Mouse (Mus musculus) right cerebral cortex, postnatal 25 days (tissue): ENCODE measurements at regions not wholly inside any gene's neighbourhood (a gene's known extent, or its start where the extent isn't known, plus 50 kb on each side); places are given as distances from the start of the nearest gene placed in this dataset.
"Not testable (repeated sequence)": the region's sequence is repeated elsewhere in the genome, so short reads cannot be mapped to it uniquely, and the experiment has no call there.

ENCODE experiments used
- DNase-seq: peaks from one replicate; pipeline ENCODE4 v3.0.0; 2022

GRCm38 (mm10) chr14:14478159-14478558 is 77.1 kb downstream of the Olfr721-ps1 start:
- DNase-seq = not testable (repeated sequence)

GRCm38 (mm10) chr14:14481840-14482239 is 80.7 kb downstream of the Olfr721-ps1 start:
- no peak for DNase-seq

GRCm38 (mm10) chr14:14486356-14486755 is 85.3 kb downstream of the Olfr721-ps1 start:
- DNase-seq = no peak

DNA sequence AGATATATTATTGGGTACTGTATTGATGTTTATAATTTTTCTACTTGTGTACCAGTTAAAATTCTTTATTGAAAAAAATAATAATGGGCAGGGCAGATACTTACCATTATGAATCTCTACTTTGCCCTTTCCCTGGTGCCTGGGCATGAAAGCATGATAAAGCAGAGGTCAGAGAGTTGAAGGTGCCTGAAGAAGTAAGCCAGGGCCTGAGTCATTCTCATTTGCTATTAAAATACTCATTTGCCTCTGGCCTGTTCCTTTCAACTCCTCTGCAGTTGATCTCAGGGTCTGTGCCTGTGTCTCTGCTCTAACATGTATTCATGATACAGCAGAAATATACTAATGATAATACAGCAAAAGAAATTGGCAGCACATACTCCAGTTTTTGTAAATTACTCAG is 89.4 kb downstream of the Olfr721-ps1 start:
- DNase-seq = no peak

DNA sequence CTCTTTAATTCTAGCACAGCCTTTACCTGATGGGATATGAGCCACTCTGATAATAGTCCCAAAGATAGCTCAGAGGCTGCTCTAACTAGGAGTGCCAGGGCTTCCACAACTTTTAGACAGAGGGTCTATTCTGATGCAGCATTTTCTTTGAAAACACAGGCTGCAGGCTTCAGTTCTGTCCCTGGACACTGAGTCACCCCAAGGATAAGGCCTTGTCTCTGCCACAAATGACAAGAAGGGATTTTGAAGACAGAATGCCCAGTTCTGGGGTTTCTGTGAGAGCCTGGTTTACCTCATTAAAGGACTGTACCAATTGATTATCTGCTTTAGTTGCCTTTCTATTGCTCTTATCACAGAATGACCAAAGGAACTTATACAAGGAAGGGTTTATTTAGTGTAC is 90.9 kb downstream of the Olfr721-ps1 start:
- DNase-seq = no peak

DNA sequence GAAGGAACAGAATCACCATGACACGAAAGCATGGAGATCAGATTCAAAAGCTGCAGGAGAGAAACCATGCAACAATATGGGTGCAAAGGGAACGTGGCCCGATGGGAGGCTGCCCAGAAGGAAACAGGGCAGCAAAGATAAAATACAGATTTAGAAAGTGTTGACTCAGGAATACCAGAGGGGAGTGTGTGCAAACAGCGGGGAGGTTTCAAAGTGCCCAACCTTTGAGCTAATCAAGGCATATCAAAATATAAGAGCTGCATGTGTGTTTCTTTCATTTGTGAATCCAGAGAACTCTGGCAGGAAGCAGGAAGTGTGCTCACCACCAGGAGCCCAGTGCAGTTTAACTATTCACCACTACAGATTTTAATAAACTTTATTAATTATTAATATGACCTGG is 110.8 kb downstream of the Olfr721-ps1 start:
- no peak for DNase-seq

DNA sequence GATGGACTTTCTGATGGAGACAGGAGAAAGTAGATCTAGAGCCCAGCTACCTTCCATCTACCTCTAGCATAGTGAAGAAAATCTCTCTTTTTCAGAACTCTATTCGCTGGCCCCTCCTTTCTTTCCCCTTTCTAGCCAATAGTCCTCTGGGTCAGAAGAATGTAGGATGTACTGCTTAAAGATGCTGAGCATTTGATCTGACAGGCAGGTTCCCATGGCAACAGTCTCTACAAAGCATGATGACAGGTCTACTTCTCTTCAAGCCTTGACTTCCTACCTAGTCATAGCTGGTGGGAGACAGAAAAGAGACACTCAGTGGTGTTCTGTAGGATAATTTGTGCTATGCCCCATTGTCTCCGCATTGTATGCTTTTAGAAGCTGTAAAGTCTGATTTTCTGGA is 112.0 kb downstream of the Olfr721-ps1 start:
- DNase-seq = no peak

- no peak for DNase-seq
Measured at GRCm38 (mm10) chr14:14513498-14513897, 112.4 kb downstream of the Olfr721-ps1 start.

GRCm38 (mm10) chr14:14514440-14515172 is 113.5 kb downstream of the Olfr721-ps1 start:
- no peak for DNase-seq

GRCm38 (mm10) chr14:14515363-14515762 is 114.3 kb downstream of the Olfr721-ps1 start:
- DNase-seq = no peak

DNA sequence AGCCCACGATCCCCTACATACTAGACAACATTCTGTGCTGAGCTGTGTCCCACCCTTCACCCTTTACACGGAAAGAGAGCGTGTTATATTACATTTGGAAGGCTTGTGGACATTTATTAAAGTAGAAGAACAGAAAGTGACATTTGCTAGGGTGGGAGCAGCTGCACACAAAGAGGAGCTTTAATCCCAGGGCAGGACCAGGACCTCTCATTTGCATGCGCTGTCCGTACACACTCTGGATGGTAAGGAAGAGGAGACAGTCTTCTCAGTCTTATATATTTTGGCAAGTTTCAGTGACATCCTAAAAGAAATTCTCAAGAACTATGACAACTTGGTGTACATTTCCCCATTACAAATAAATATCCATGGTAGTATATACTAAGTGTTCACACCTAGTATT is 114.8 kb downstream of the Olfr721-ps1 start:
- no peak for DNase-seq

GRCm38 (mm10) chr14:14518027-14518426 is 116.9 kb downstream of the Olfr721-ps1 start:
- DNase-seq = no peak

- no peak for DNase-seq
Measured at GRCm38 (mm10) chr14:14518841-14519240, 117.7 kb downstream of the Olfr721-ps1 start.

DNA sequence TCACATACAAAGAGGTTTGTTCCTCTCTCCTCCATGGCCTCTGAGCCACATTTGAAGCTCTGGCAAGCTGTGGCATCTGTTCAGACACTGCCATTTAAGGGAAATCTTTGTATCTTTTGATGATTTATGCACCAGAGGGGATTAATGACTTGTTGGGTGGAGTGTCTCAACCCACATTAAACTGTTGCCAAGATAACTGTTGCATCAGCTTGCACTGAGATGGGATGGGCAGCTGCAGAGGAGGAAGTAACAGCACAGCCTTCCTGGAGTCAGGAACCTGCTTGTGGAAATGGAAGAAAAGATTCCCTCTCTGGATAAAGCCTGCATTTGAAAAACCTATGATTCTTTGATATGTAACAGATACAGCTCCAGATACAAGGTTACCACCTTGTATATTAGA is 119.1 kb downstream of the Olfr721-ps1 start:
- DNase-seq = no peak

DNA sequence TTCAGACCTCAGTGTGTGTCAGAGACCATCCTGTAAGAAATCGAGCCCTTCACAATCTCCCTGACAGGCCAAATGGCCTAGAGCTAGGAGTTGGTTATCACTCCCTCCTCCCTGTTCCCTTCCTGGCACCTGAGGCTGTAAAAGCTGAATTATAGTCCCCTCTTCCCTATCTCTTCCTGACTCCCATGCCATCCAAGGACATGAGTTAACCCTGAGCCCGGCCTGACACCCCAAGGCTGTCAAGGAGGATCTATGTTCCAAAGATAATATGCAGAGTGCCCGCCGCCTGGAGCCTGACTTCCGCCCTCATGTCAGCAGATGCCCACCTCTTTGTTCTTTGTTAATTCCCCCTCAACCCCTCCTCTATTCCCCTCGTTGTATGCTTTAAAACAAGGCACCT is 120.2 kb downstream of the Olfr721-ps1 start:
- DNase-seq = not testable (repeated sequence)

- DNase-seq = no peak
Measured at GRCm38 (mm10) chr14:14525225-14525624, 124.1 kb downstream of the Olfr721-ps1 start.

- no peak for DNase-seq
Measured at GRCm38 (mm10) chr14:14528437-14528836, 127.3 kb downstream of the Olfr721-ps1 start.

GRCm38 (mm10) chr14:14541206-14541605 is 140.1 kb downstream of the Olfr721-ps1 start:
- DNase-seq = no peak

- DNase-seq = no peak
Measured at GRCm38 (mm10) chr14:14541705-14542104, 140.6 kb downstream of the Olfr721-ps1 start.

- no peak for DNase-seq
Measured at GRCm38 (mm10) chr14:14544236-14544635, 143.1 kb downstream of the Olfr721-ps1 start.

- DNase-seq = no peak
Measured at GRCm38 (mm10) chr14:14552201-14552600, 149.9 kb upstream of the Slc4a7 start.

DNA sequence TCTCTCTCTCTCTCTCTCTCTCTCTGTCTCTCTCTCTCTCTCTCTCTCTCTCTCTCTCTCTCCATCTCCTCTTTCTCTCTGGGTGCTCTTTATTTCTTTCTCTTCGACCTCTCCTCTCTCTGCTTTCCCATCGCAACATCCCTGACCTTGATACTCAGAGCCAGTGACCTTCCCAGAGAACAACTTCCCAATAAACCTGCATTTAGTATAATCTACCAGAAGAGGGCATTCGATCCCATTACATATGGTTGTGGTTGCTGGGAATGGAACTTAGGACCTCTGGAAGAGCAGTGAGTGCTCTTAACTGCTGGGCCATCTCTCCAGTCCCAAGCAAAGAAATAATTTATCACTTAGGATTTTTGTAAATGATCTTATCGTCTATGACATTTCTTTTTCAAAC is 127.2 kb upstream of the Slc4a7 start:
- DNase-seq = no peak

GRCm38 (mm10) chr14:14591939-14592338 is 110.1 kb upstream of the Slc4a7 start:
- no peak for DNase-seq

DNA sequence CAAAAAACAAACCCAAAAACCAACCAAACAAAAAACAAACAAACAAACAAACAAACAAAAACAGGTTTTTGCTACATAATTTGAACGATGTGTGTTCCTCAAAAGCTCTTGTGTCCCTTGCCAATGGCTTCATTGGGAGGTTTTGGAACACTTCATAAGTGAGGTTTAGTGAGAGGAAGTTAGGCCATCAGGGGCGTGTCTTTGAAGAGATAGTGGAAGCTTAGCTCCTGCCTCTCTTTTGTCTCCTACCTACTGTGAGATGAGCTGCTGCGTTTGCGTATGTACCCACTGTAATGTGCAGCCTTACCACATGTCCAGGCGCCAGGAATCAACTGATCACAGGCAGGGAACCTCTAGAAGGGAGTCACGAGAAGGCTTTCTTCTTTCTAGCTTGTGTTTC is 107.3 kb upstream of the Slc4a7 start:
- no peak for DNase-seq
